Mouse (Mus musculus): ENCODE results near the gene Cop1.

Cop1 gene

DNA sequence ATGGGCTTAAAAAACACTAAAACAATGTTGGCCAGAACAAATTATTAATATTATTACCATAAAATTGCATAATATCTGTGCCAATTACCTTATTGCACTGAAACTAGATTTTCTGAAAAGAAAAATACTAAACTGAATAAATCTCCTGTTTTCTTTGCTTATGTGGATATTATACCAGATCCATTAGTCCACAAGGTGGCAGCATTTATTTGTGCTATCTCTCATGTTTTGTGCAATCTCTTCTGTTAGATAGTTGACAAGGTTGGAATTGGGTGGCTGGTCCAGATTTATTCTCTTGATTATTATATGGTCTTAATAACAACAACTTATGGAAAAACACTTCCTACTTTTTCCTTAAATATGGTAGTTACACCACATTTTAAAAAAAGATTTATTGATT lies 58.1 kb downstream of the Cop1 start:
- no peak for DNase-seq (ENCODE audit: low read depth, low spot score)

GRCm38 (mm10) chr1:159290859-159291258 lies 58.7 kb downstream of the Cop1 start:
- no peak for DNase-seq (ENCODE audit: low read depth, low spot score)

DNA sequence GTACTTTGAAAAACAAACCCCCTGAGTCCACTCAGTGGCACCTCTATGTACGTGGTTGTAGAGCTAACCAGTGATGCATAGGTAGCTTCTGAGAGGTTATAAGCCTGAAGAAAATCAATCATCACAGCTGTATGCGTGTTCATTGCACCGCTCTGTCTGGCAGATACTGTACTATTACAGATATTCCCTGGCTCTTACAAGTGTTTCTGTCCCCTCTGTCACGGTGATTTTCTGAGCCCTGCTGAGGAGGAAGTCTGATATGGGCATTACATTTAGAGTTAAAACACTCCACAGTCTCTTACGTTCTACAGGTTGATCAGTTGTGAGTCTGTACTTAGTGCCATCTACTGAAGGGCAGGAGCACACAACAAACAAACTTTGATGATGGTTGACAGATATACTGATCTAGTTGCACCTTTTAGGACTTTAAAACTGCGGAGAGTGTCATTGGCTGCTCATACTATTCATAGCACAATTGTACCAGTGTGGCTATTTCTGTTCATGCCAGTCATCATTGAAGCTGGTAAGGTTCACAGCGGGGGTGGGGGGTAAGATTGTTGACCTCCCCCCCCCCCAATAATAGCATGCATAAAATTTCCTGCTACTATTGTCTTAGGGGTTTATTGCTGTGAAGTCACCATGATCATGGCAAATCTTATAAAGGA lies 69.4 kb downstream of the Cop1 start:
- no peak for DNase-seq (ENCODE audit: low read depth, low spot score)

- no peak for DNase-seq (ENCODE audit: low read depth, low spot score)
These were observed 81.5 kb downstream of the Cop1 start for GRCm38 (mm10) chr1:159313625-159314024.

DNA sequence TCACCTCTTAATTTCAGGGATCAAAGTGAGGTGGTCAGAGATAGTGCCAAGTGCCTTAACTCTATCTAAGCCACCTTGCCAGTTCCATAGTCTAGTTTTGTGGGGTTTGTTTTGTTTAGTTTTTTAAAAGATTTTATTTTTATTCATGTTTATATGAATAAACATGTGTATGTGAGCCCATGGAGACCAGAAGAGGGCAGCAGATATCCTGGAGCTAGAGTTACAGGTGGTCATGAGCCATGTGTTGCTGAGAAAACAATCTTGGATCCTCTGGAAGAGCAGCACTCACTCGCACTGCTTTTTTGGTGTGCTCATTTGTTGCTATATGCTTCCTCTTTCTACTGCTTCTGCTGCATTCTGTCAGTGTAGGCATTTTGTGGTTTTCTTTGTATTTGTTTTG lies 90.5 kb downstream of the Cop1 start:
- DNase-seq (ENCODE audit: low read depth, low spot score) = no peak

- DNase-seq (ENCODE audit: low read depth, low spot score) = no peak
These were observed 98.9 kb downstream of the Cop1 start for GRCm38 (mm10) chr1:159331008-159331407.

DNA sequence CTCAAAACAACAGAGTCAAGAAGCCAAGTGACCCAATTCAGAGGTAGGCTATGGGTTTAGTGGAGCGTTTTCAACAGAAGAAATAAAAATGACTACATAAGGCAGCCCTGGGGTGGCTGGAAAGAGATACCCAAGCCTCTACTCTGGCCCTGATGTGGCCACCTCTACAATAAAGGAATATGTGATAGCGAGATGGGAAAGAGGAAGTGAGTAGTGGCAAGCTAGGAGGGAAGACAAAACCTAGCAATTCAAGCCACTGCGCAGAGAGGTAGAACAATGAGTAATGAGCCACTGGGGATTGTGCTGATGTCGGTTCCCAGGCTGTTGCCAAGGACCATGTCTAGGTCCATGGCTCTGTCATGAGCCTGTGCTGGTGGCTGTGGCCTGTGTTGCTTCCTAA lies 102.0 kb downstream of the Cop1 start:
- DNase-seq (ENCODE audit: low read depth, low spot score) = no peak

- DNase-seq (ENCODE audit: low read depth, low spot score) = no peak
These were observed 110.2 kb downstream of the Cop1 start for GRCm38 (mm10) chr1:159342355-159342754.

DNA sequence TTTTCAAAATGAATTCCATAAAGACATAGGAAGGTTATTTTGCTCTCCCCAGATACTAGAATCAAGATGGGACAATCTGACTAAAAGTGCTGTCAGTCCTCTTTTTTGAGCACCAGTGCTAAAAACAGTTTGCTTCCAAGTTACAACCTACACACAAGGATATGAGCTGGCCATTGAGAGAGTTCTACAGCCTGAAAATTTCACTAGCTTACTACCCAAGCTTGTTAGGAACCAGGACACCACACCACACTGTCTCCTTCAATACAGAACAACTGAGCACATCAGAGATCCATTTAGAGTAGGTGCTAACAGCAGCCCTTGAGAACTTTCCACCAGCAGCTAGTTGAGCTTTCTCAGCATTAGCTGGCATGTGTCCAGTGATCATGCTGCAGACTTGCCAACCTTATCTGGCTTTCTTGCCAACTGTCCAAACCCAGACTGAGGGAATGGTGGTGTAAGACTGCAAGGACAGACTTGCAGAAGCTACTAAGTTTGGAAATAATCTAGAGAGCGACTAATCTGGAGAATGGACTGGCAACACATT lies 123.0 kb downstream of the Cop1 start:
- peak; percentile 24 for DNase-seq (ENCODE audit: low read depth, low spot score)

DNA sequence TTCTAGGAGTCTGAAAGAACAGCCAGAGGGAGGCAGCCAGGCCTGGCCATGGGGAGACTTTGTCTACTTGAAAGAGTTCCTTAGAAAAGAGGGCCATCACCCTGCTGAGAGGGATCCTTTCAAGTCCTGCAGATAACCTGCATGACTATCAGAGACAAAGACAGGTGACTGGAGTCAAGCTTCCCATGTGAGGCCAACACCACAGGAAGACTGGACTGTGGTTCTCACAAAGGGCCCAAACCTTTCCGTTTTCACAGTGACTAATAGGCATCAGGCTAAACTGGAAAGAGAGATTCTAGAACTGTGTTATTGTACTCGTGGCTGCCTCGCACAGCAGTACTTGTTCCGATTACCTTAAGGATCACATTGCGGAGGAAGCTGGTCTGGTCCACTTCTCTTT lies 126.6 kb downstream of the Cop1 start:
- DNase-seq (ENCODE audit: low read depth, low spot score) = no peak

GRCm38 (mm10) chr1:159371881-159372390 lies 139.8 kb downstream of the Cop1 start:
- DNase-seq (ENCODE audit: low read depth, low spot score) = no peak

GRCm38 (mm10) chr1:159382218-159382617 lies 150.1 kb downstream of the Cop1 start:
- DNase-seq (ENCODE audit: low read depth, low spot score) = no peak

- no peak for DNase-seq (ENCODE audit: low read depth, low spot score)
These were observed 150.8 kb downstream of the Cop1 start for GRCm38 (mm10) chr1:159382916-159383315.

DNA sequence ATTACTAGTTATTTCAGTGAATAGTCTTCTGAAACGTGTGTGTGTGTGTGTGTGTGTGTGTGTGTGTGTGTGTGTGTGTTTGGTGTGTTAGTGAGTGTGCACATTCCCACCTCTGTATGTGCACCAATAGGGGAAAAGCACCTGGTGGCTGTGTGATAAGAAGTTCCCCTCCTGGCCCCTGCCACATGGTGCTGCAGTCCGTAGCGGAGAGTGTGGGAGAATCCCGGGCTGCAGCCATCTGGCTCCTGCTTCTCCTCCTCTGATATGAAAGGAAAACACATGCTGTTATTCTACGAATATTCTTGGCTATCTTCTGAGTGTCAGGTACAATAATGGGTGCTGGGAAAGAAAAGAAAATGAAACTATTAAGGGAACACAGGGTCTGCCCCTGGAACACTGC lies 154.3 kb downstream of the Cop1 start:
- DNase-seq (ENCODE audit: low read depth, low spot score) = no peak

DNA sequence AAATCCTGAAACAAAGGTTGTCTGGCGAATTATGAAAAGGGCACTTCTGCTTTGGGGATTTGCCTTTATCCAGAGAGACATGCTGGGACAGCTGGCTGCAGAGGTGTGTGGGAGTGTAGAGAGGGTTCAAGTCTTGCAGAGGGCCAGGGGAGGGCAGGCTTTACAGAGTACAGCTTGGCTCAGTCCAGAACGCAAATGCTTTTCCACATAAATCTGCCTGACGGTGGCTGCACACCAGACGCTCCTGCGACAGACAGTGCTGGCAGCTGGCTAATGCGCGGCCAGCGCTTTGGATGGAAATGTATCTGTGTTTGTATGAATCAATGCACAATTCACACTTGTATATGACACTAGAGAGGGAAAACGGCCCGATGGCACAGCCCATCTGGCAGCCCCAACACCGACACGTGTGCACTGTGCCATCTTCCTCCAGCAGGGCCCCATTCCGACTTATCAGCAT lies 156.5 kb downstream of the Cop1 start:
- DNase-seq (ENCODE audit: low read depth, low spot score) = no peak

- peak; percentile 24 for DNase-seq (ENCODE audit: low read depth, low spot score)
These were observed 157.9 kb downstream of the Cop1 start for GRCm38 (mm10) chr1:159390049-159390448.

DNA sequence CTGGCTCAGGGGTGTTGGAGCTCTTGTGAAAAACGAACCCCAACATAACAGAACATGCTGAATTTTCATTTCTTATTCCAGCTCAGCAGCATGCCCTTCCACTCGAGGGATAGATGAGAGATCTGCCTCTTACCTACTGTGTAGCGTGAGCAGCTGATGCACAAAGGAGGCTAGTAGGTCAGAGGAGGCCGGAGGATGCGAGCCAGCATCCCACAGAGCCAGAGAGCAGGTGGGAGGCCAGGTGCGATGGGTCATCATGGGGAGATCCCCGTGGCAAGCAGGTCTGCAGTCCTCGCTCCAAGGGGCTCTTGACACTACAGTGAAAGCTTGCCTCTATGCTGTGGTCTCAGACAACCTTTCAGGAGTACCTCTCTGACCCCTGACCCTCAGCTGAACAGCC lies 160.5 kb downstream of the Cop1 start:
- no peak for DNase-seq (ENCODE audit: low read depth, low spot score)

GRCm38 (mm10) chr1:159393070-159393699 lies 161.1 kb downstream of the Cop1 start:
- peak; percentile 78 for DNase-seq (ENCODE audit: low read depth, low spot score)

DNA sequence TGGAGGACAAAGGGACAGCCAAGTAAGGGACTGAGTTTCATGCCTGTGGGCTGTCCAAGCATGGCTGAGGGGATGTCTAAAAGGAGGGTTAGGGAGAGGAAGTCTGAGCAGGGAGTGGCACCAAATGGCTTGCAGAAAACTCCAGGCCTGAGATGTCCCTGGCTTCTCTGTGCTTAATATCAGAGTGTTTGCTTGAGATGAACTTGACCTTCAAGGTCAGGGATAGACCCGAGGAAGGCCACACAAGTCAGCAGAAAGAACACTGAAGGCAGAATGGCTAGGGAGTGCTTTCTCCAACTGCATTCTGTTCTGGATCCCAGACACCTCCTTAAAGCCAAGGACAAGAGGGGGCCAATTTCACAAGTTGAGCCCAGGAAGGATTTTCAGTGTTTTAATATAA lies 161.8 kb downstream of the Cop1 start:
- DNase-seq (ENCODE audit: low read depth, low spot score) = no peak

GRCm38 (mm10) chr1:159396515-159396914 lies 164.4 kb downstream of the Cop1 start:
- DNase-seq (ENCODE audit: low read depth, low spot score) = no peak

All from skeletal muscle tissue, adult 2 months (tissue).